Mouse (Mus musculus) brain, embryonic 14.5 days (tissue): Measurements from ENCODE around the gene Cyp1b1.
A peak's percentile ranks its signal among the peaks of the same experiment; 100 is the strongest.

Experiments used
- CTCF ChIP-seq: fragments of 200-500 bp; IDR thresholded peaks from 2 replicates; pipeline ENCODE4 v1.5.1; 2012; ENCODE audit warnings: inconsistent platforms, mild to moderate bottlenecking, moderate library complexity, borderline replicate concordance; ENCODE audit not compliant: insufficient read depth, insufficient read length; ENCODE audit errors: extremely low read depth
- POLR2A ChIP-seq: fragments of 200-500 bp; IDR thresholded peaks from 2 replicates; pipeline ENCODE4 v1.6.1; 2012; ENCODE audit warnings: mild to moderate bottlenecking, inconsistent platforms, borderline replicate concordance; ENCODE audit not compliant: poor library complexity, insufficient read depth, insufficient read length, severe bottlenecking; ENCODE audit errors: extremely low read depth

- TF ChIP-seq CTCF (peak; percentile 43; the same call in 1 of the 2 replicates), POLR2A (no peak)
These were observed 51.3 kb downstream of the Cyp1b1 start for GRCm38 (mm10) chr17:79663393-79664105.
